Mouse (Mus musculus): ENCODE data around the gene 1700003E16Rik.

- TF ChIP-seq POLR2A (IDR thresholded peaks at IDR 0.05; ENCODE audit: insufficient read depth, low read length) (no peak), CTCF (IDR thresholded peaks at IDR 0.05; ENCODE audit: low read depth, low read length) (no peak)
Measured at GRCm38 (mm10) chr6:83153485-83153884, 2.7 kb upstream of the 1700003E16Rik start.

Data from ES-Bruce4 (cell line).